Mouse (Mus musculus): ENCODE data around the gene Pdcd1lg2.

Pdcd1lg2 gene

DNA sequence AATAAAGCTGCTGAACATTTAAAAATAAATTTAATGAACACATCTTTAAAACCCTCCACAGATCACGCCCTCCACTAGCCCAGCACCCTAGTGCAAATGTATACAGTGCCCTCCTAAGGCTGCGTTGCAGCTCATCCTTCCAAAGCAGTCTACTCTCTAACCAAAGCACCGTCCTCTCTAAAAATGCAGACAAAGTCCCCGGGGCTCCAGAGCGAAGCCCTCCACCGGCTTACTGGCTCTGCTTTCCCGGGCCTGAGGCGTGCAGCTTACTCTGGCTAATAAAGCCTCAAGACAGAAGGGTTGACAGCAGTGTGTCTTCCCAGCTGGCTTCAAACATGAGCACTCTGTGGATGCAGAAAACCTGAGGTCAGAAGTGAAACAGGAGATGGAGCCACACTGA is 9.7 kb downstream of the Pdcd1lg2 start:
- DNase-seq, result no peak

DNA sequence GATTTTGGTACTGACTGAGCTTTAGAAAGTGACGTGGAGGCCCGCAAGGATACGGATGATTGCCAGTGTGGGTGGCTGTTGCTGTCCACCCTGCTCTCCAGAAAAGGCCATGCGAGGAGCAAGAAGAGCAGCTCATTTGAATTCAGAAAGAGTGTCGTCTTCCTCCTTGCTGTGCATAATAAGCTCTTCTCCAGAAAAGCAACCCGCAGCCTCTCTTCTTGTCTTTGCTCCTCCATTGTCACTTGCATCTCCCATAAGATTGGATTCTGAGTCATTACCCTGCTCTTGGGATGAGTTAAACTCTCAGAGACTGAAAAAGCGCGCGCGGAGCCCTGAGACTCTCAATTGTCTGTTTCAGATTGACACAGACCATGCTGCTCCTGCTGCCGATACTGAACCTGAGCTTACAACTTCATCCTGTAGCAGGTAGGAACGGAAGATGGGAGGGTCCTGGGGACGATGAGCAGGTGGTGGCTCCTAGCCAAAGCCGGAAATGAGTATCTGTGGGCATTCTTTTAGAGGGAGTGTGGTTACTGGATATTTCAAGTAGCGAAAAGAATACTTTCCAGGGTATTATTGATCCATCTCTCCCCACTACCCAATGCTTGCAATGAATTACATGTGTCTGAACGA is 11.4 kb downstream of the Pdcd1lg2 start:
- DNase-seq, result no peak

- no peak for DNase-seq
Measured at GRCm38 (mm10) chr19:29422796-29423195, 12.1 kb downstream of the Pdcd1lg2 start.

DNA sequence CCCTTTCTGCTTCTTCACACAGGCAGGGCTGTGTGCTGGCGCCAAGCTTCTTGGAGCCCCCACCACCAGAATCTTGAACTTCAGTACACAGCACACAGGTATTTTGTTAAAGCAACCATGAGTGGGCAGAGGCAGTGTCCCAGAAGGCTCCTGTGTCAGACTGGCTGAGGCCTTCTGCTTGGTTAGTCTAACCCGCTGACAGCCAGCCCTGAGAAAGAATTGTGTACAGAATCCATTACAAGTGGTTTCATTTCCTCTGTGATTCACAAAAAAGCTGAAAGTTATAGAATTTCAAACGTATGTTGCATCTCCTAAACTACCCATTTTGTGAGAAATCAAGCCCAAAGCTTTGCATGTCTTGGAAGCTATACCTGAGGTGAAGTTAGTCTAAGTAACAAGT is 19.8 kb downstream of the Pdcd1lg2 start:
- peak; percentile 52 to 53 for DNase-seq

DNA sequence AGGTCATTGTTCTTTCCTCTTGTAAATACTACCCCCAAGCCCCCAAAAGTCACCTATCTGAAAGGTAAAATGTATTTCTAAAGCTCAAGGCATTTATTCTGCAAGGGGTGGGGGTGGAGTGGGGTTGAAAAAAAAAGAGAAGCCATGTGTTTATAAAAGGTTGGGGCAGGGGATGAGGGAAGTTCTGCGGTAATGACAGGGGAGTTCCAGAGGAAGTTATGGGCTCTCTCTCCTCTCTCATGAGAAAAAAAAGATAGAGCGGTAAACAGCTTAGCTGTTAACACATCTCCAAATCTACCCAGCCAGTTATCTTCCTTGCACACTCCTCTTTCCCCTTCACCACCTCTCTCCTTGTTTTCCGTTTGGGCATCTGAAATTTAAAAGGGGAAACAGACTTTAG is 20.2 kb downstream of the Pdcd1lg2 start:
- DNase-seq, result peak; percentile 56 to 68

- peak in 1 of 2 experiments; percentile 35 for DNase-seq
Measured at GRCm38 (mm10) chr19:29436793-29437479, 26.2 kb downstream of the Pdcd1lg2 start.

GRCm38 (mm10) chr19:29437849-29438248 is 27.1 kb downstream of the Pdcd1lg2 start:
- no peak for DNase-seq

- no peak for DNase-seq
Measured at GRCm38 (mm10) chr19:29439242-29439641, 28.5 kb downstream of the Pdcd1lg2 start.

DNA sequence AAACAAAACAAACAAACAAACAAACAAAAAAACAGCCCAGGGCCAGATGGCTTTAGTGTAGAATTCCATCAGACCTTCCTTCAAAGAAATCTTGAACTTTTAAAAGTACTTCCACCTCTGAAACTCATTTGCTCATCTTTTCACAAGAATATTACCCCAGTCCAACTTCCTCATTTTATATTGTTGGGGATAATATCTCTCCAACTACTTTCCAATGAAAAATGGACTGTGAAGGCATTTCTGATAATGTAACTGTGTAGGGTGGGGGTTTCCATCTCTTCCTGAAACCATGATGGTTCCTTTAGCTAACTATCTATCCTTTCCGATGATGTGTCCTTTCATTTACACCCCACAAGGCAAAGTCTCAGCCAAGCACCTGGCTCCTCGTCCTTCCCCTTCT is 31.8 kb downstream of the Pdcd1lg2 start:
- DNase-seq, result no peak

DNA sequence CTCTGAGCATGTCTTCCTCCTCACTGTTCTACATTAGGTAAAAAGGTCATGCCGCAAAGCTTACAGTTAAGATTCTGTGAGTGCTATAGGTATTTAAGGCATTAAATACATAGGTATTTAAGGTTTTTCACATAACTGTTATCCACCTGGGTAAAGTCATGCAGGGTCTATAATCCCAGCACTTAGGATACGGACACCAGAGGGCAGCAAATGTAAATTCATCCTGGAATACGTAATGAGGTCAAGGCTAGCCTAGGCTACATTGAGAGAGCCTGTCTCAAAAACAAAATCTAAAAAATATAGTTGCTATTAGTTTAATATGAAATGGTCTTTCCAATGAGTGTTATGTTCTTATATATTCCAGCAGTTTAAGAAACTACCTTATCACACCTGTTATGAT is 33.6 kb downstream of the Pdcd1lg2 start:
- DNase-seq, result no peak

DNA sequence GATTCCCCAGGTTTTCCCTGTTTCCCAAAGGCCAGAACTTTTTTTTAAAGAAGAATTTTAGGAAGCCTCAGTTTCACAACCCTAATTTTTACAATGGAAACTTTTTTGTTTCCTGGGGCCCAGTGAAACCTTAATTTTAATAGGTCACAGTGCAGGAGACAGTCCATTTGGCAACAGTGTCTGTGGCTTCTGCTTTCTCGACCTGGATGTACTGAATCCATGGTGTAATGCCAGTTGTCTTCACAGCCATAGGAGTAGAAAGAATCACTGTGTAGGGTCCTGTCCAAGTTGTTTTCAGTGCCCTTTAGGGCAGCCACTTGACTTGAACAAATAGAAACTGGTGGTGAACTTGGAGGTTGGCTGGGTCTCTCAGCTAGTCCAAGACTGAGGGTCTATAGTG is 37.7 kb downstream of the Pdcd1lg2 start:
- DNase-seq, result no peak

DNA sequence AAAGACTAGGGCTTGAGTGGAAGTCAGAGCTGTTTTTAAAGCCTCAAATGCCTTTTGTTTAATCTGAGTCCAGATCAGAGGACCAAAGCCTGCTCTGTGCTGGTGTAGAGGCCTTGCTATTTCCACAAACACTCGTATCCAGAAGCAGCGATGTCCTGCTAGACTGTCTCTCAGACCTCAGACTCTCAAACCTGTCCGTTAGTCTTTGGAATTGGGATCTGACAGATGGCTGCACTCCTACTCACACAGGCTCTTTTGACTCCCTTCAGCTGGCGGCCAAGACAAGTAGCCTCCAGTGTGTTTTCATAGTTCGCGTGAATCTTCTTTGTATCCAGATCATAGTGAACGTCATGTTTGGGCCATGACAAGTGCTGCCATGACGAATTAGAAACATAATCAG is 39.7 kb downstream of the Pdcd1lg2 start:
- DNase-seq, result no peak

DNA sequence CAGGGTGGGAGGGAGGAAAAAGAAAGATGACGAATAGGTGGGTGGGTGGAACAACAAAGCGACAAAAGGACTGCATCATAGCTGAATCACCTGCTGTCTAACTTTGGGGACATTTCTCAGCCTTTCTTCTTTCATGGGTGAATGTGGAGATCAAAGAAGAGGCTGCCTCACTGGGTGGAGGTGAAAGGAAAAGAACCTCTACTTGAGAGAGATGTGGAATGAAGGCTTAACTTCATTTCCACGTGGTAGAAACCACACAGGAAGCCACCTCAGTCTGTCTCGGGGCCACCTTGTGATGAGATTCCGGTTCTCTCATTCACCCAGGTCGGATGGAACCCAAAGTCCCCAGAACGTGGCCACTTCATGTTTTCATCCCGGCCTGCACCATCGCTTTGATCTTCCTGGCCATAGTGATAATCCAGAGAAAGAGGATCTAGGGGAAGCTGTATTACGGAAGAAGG is 43.5 kb downstream of the Pdcd1lg2 start:
- peak; percentile 63 to 68 for DNase-seq

DNA sequence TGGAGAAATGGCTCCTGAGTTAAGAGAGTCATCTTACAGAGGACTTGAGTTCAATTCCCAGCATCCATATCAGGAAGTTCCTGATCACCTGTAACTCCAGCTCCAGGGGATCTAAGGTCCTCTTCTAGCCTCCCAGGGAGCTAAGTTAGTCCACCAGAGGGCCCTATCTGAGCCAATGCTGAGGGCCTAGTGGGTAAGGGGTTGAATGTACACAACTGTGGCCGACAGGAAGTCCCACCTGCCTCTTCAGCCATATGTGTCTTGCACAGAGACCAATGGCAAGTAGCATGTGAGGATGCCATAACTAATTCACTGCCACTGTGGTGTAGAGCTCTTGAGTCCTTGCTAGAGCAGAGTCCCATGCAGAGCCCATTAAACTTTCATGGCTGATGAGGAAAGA is 44.4 kb downstream of the Pdcd1lg2 start:
- no peak for DNase-seq

DNA sequence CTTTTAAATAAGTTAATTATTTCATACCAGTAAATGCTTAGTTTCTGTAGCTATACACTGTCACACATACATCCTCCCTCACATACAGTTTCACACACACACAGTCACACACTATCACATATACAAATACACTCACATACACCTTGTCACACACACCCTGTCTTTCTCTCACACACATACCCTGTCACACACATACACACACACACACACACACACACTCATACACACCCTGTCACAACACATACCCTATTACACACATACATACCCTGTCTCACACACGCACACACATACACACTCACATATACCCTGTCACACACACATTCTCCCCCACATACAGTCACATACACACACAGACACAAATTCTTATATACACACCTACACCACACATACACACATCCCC is 47.3 kb downstream of the Pdcd1lg2 start:
- no peak for DNase-seq

- DNase-seq, result no peak
Measured at GRCm38 (mm10) chr19:29462462-29462861, 51.7 kb downstream of the Pdcd1lg2 start.

GRCm38 (mm10) chr19:29463645-29464395 is 53.1 kb downstream of the Pdcd1lg2 start:
- DNase-seq, result peak; percentile 30 to 31

DNA sequence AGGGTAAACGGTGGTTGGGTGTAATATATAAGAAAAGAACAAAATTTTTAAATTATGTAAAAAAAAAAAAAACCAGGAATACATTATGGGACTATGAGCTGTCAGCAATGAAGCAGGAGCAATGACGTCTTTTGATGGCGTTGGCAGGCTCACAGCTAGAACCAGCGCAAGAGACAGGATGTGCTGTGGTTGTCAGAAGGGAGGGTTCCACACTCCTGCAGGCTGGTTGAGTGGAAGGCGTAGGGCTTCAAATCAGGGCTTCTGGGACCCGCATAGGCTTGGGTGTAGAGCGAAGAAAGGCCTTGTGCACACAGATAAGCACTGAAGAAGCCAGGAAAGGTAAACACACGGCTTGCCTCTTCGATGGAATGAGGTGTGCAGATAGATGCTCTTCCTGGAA is 56.1 kb downstream of the Pdcd1lg2 start:
- DNase-seq, result no peak

- DNase-seq, result no peak
Measured at GRCm38 (mm10) chr19:29468941-29469685, 58.4 kb downstream of the Pdcd1lg2 start.

DNA sequence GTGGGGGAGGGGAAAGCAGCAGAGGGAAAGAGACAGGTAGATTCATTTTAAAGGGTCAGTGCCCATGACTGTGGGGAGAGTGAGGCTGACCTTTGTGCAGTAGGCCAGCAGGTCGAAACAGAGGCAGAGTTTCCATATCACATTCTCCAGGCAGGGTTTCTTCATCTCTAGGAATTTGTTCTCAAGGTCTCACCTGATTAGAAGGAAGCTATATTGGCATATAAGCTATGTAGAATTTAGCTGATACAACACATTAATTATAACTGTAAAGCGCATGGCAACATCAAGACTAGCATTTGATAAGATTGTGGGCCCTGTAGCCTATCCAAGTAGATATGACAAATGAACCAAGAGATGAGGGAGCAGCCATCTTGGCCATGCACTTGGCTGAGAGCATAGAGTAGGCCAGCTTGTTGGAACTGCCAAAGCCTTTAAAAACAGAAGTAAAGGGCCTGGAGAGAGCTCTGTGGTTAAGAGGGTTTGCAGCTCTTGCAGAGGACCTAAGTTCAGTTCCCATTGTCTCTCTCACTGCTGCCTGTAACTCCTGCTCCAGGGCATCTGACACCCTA is 59.1 kb downstream of the Pdcd1lg2 start:
- no peak for DNase-seq

GRCm38 (mm10) chr19:29470652-29471051 is 59.9 kb downstream of the Pdcd1lg2 start:
- no peak for DNase-seq

- no peak for DNase-seq
Measured at GRCm38 (mm10) chr19:29472424-29472823, 61.7 kb downstream of the Pdcd1lg2 start.

DNA sequence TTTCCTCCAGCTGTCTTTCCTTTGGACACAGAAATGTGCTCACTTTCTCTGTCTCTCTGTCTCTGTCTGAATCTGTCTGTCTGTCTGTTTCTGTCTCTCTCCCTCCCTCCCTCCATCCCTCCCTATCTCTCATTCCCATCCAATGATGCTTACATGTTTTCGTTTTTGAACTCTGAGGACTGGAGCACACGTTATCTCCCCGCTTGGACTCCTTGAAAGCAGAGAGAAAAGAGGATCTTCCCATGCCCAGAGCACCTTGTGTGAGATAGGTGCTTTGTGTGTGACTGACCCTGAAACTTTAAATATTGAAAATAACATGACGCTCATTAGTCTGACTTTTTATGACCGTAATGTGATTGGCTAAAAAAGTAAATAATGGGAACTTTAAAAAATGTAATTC is 62.2 kb downstream of the Pdcd1lg2 start:
- no peak for DNase-seq

Data from B cell, adult 2 months (primary cell).